In the genomic region with DNA sequence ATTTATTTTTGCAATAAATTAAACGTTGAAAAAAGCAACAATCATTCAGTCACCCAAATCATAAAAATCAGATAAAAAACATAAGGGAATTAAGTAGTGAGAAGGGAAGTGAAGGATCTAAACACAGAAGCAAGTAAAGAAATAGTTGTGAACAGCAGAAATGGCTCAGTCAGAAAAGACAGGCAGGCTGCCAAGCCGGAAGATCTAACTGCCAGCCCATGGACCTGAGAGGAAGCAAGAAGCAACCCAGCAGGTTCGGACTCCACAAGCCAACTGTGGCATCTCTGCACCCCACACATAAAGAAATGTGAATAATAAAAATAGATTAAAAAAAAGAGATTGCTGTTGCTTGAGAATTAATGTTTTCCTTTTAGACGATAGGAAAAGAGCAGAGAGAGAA, we compare ENCODE assay signal across 24 mouse cellular contexts.
A peak's percentile ranks its signal among the peaks of the same experiment; 100 is the strongest.
DNase-seq lines count a peak whose midpoint lies in the region; ATAC-seq and TF ChIP-seq lines count a peak whose summit lies in the region.
"Had no signal": no experiment of that assay in that cellular context is flagged by ENCODE, and none has a peak within 500 bp of the region (broad histone marks: within the 10 kb centered on the region; RNA-seq: fewer than 3 reads in every experiment).

No protein-coding gene starts in this region.

- no peak overlapping the region for H3K9ac ChIP-seq in hindbrain, postnatal 0 days (replicated peaks; ENCODE audit: low read length)
- H3K9ac ChIP-seq in hindbrain, embryonic 11.5 days (ENCODE audit: low read depth, low read length): no peak overlapping the region
- H3K9ac ChIP-seq: embryonic facial prominence, embryonic 12.5 days; heart, embryonic 12.5 days; hindbrain, embryonic 15.5 days; kidney, embryonic 15.5 days; liver, postnatal 0 days; midbrain, embryonic 12.5 days; neural tube, embryonic 12.5 days had no signal

- H3K27me3 ChIP-seq in hindbrain, postnatal 0 days (ENCODE audit: insufficient read depth, low read length): no peaks in the 10 kb centered on the region
- no peaks in the 10 kb centered on the region for H3K27me3 ChIP-seq in hindbrain, embryonic 11.5 days (ENCODE audit: control insufficient read depth, insufficient read depth, low read length)
- H3K27me3 ChIP-seq: embryonic facial prominence, embryonic 12.5 days; heart, embryonic 12.5 days; hindbrain, embryonic 15.5 days; kidney, embryonic 15.5 days; midbrain, embryonic 12.5 days; neural tube, embryonic 12.5 days had no signal

- DNase-seq in cerebellum, postnatal 25 days: peak; percentile 59 to 74
- no peak for DNase-seq in cerebellum, adult 11-12 months
- DNase-seq in hindbrain, postnatal 0 days (ENCODE audit: low spot score): peak; percentile 26
- no peak for DNase-seq in hindbrain, embryonic 11.5 days (ENCODE audit: low spot score)
- peak; percentile 2 for DNase-seq in lung, postnatal 14 days
- DNase-seq in lung, postnatal 25 days (ENCODE audit: low spot score): no peak
- DNase-seq in right cerebral cortex, postnatal 10 days (ENCODE audit: low spot score in 2 of 2): peak; percentile 35 to 44
- no peak for DNase-seq in thymus, postnatal 0 days (ENCODE audit: low spot score)
- DNase-seq: adrenal gland, postnatal 25 days; B cell, adult 2 months; gastrocnemius, adult 2 months; heart, adult 11 months; heart, postnatal 14 days; liver, postnatal 0 days; thymus, postnatal 4 days had no signal

- H3K4me2 ChIP-seq in hindbrain, postnatal 0 days (ENCODE audit: low read depth, low read length): no peak overlapping the region
- H3K4me2 ChIP-seq in hindbrain, embryonic 11.5 days (replicated peaks; ENCODE audit: low read depth, low read length): no peak overlapping the region
- H3K4me2 ChIP-seq: embryonic facial prominence, embryonic 12.5 days; heart, embryonic 12.5 days; hindbrain, embryonic 15.5 days; kidney, embryonic 15.5 days; midbrain, embryonic 12.5 days; neural tube, embryonic 12.5 days had no signal

- H3K36me3 ChIP-seq in hindbrain, postnatal 0 days (ENCODE audit: insufficient read depth, low read length): no peaks in the 10 kb centered on the region
- no peaks in the 10 kb centered on the region for H3K36me3 ChIP-seq in hindbrain, embryonic 11.5 days (ENCODE audit: control insufficient read depth, insufficient read depth, low read length)
- H3K36me3 ChIP-seq: embryonic facial prominence, embryonic 12.5 days; heart, embryonic 12.5 days; hindbrain, embryonic 15.5 days; kidney, embryonic 15.5 days; limb, embryonic 10.5 days; midbrain, embryonic 12.5 days; neural tube, embryonic 12.5 days had no signal

- H3K4me3 ChIP-seq in hindbrain, postnatal 0 days (ENCODE audit: low read length): no peak overlapping the region
- no peak overlapping the region for H3K4me3 ChIP-seq in hindbrain, embryonic 11.5 days (ENCODE audit: low read depth, low read length)
- H3K4me3 ChIP-seq: embryonic facial prominence, embryonic 12.5 days; erythroblast, embryonic 14.5 days; gastrocnemius, adult 2 months; heart, embryonic 12.5 days; hindbrain, embryonic 15.5 days; kidney, embryonic 15.5 days; limb, embryonic 10.5 days; midbrain, embryonic 12.5 days; neural tube, embryonic 12.5 days had no signal

- TF ChIP-seq CTCF in hindbrain, postnatal 0 days (IDR thresholded peaks at IDR 0.05; ENCODE audit: low read depth): no peak

- no peak for ATAC-seq in hindbrain, postnatal 0 days
- no peak for ATAC-seq in hindbrain, embryonic 11.5 days (ENCODE audit: low FRiP score)
- ATAC-seq: intestine, embryonic 16.5 days; liver, postnatal 0 days had no signal

- no peaks in the 10 kb centered on the region for H3K4me1 ChIP-seq in hindbrain, postnatal 0 days (ENCODE audit: insufficient read depth, low read length)
- H3K4me1 ChIP-seq in hindbrain, embryonic 11.5 days (replicated peaks; ENCODE audit: control insufficient read depth, insufficient read depth, low read length): no peaks in the 10 kb centered on the region
- H3K4me1 ChIP-seq: embryonic facial prominence, embryonic 12.5 days; heart, embryonic 12.5 days; hindbrain, embryonic 15.5 days; kidney, embryonic 15.5 days; limb, embryonic 10.5 days; midbrain, embryonic 12.5 days; neural tube, embryonic 12.5 days had no signal

- H3K9me3 ChIP-seq in hindbrain, postnatal 0 days (ENCODE audit: low read length): no peaks in the 10 kb centered on the region
- H3K9me3 ChIP-seq in hindbrain, embryonic 11.5 days (ENCODE audit: control insufficient read depth, low read length): no peaks in the 10 kb centered on the region
- H3K9me3 ChIP-seq: embryonic facial prominence, embryonic 12.5 days; heart, embryonic 12.5 days; hindbrain, embryonic 15.5 days; kidney, embryonic 15.5 days; limb, embryonic 10.5 days; midbrain, embryonic 12.5 days; neural tube, embryonic 12.5 days had no signal

- H3K27ac ChIP-seq in hindbrain, postnatal 0 days: no peak overlapping the region
- no peak overlapping the region for H3K27ac ChIP-seq in hindbrain, embryonic 11.5 days (ENCODE audit: low read depth, low read length)
- H3K27ac ChIP-seq: embryonic facial prominence, embryonic 12.5 days; gastrocnemius, adult 2 months; hindbrain, embryonic 15.5 days; kidney, embryonic 15.5 days; limb, embryonic 10.5 days; midbrain, embryonic 12.5 days; neural tube, embryonic 12.5 days had no signal

- 65% methylated on average over 4 of the region's 4 CpGs for WGBS in hindbrain, postnatal 0 days
- WGBS in hindbrain, embryonic 11.5 days: 85% methylated on average over 4 of the region's 4 CpGs

Comparison
In these comparisons a context has a peak if more than half of its experiments do, and no peak if none do; other contexts are left out.
1. DNase-seq: peak in cerebellum, postnatal 25 days (2 of 2), hindbrain, postnatal 0 days (single experiment), lung, postnatal 14 days (single experiment) and right cerebral cortex, postnatal 10 days (2 of 2); none in cerebellum, adult 11-12 months (single experiment), hindbrain, embryonic 11.5 days (single experiment), lung, postnatal 25 days (single experiment) and thymus, postnatal 0 days (single experiment).